Mouse (Mus musculus): ENCODE data around the gene Gm45902. TPM values are rescaled to one million over a fixed set of nuclear protein-coding genes. Genes with fewer than 3 reads are reported as not detected.

The Gm45902 gene
- 9.0 and 9.3 TPM in 2 replicates for polyA plus RNA-seq (2016; fragmentation: Nextera tagmentation; extraction: Ambion mirVana)

DNA sequence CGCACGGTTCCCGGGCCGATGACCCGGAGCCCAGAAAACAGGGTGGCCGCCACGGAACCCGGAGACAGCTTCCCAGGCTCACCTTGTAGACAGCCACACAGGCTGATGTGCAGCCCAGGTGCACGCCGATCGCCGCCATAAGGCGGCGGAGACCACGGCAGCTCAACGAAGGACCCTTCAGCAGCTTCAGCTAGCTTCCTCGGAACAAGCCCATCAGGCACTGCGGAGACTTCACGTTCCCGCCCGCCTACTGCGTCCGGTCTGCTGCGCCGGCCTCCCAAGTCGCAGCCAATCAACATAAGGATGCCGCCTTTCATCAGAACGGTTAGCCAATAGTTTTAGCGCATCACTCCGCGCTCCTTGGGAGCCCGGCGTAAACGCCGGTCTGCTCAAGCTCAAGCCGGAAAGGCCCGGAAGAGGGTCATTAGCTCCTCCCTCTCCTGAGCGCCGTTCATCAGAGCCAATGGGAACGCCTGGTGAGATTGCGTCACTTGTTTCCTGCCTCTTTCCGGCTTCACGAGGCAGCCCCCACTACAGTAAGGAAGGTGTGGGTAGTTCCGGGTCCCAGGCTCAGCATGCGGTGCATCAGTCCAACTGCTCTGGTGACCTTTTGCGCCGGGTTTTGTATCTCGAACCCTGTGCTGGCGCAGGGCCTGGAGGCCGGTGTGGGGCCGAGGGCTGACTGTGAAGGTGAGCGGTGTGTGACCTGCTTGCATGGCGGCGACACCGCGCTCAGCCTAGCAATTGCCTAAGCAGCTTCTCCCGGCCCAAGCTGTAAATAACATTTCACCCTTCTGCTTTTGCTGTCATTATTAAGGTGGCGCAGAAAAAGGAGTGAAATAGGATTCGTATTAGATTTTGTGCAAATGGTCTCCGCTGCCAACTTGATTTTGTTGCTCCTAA lies at the start of gene Gm45902, which contains the start of the genes Hspa14 and Cdnf:
Gene Gm45902 (minus strand): TSS at position 239 of the 903 bp plus-strand sequence.
Gene Hspa14 (minus strand): TSS at position 263 of the 903 bp plus-strand sequence.
Gene Cdnf (plus strand): TSS at position 479 of the 903 bp plus-strand sequence.
- Histone ChIP-seq H3K27ac (peak within 1 kb of the TSS; percentile 60), H3K27me3 (replicated peaks) (no peaks in the 10 kb centered on the region), H3K36me3 (peaks cover 17% of the 10 kb centered on the region), H3K4me1 (peaks cover 8% of the 10 kb centered on the region), H3K9ac (peak within 1 kb of the TSS; percentile 88), H3K4me2 (replicated peaks) (peak within 1 kb of the TSS; percentile 79), H3K9me3 (no peaks in the 10 kb centered on the region), H3K4me3 (peak within 1 kb of the TSS; percentile 72)
- peak; percentile 100 for ATAC-seq (ENCODE audit: low FRiP score, low read depth)
- WGBS: under 1% methylated on average over 60 of the region's 60 CpGs

DNA sequence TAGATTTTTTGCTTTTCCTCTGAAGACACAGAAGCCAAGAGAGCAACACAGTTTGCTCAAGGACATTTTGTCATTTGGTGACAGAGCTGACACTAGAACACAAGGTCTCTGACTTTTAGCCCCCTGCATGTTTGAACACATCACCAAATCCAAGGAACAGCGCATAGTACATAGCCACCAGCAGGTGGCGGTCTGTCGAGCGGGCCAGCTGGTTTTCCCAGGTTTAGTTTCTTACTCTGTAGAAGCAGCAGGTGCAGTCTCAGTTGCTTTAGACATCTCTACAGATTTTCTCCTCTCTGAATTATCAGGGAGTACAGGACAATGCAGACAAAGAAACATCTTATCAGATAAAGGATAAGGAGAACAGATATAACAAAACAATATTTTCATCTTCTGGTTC lies 34.0 kb upstream of the Gm45902 start:
- H3K27ac ChIP-seq: no peak overlapping the region
- H3K9me3 ChIP-seq: no peaks in the 10 kb centered on the region
- H3K4me1 ChIP-seq: no peaks in the 10 kb centered on the region
- no peak overlapping the region for H3K4me3 ChIP-seq
- H3K4me2 ChIP-seq (replicated peaks): no peak overlapping the region
- H3K9ac ChIP-seq: no peak overlapping the region
- H3K36me3 ChIP-seq: no peaks in the 10 kb centered on the region
- H3K27me3 ChIP-seq (replicated peaks): no peaks in the 10 kb centered on the region
- no peak for ATAC-seq (ENCODE audit: low FRiP score, low read depth)
- WGBS: 2% methylated on average over 4 of the region's 4 CpGs

DNA sequence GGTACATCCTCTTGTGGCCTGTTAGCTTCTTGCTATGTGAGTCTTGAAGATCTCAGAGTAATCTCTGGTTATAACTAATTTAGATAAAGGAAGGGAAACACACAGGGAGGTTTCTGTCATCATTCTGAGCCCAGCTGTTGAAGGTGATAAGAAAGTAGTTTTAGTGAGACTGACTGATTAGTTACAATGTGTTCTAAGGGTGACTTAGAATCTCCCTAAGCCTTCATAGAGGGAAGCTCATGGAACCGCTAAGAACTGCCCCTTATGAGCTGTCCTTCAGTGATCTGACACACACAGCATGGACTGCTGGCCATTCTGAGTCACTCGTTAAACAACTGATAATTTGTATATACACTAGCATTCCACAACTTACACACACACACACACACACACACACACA lies 33.5 kb upstream of the Gm45902 start:
- no peak overlapping the region for H3K9ac ChIP-seq
- no peaks in the 10 kb centered on the region for H3K36me3 ChIP-seq
- H3K9me3 ChIP-seq: no peaks in the 10 kb centered on the region
- no peak for ATAC-seq (ENCODE audit: low FRiP score, low read depth)
- H3K4me2 ChIP-seq (replicated peaks): no peak overlapping the region
- WGBS: 85% methylated on average over 2 of the region's 2 CpGs
- no peaks in the 10 kb centered on the region for H3K4me1 ChIP-seq
- no peak overlapping the region for H3K27ac ChIP-seq
- H3K27me3 ChIP-seq (replicated peaks): no peaks in the 10 kb centered on the region
- H3K4me3 ChIP-seq: no peak overlapping the region

DNA sequence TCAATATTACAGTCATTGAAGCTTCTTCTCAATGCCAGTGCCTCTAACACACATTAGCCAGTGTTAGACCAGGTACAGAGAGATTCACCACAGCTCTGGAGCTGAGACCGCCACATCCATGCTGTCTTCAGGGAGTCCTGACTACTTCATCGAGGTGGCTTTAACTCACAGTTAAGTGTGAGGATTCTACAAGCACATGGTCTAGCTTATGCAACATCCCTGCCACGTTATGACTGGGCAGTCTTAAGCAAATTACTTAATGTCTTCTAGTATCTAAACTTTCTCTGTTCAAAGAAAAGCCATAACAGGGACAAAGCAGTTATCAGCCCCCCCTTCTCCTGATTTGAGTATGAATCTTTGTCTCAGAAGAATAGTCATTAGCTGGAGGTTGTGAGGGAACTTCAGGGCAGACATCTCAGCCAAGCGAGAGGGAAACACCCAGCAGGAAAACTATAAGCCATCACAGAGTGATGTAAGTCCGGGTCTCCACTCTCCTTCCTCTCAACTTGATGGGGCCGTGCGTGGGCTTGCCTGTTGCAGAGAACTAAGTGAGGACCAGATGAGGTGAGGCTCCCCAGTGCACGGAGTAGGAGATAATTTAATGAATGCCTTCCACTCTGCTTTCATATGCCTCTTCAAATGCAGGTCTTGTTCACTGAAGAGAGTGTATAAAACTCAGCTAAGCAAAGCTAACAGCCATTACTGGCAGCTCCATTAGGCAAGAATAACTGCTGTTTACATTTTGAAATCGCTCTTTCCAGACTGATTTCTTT lies 28.9 kb upstream of the Gm45902 start:
- no peaks in the 10 kb centered on the region for H3K9me3 ChIP-seq
- H3K27me3 ChIP-seq (replicated peaks): no peaks in the 10 kb centered on the region
- ATAC-seq (ENCODE audit: low FRiP score, low read depth): no peak
- no peaks in the 10 kb centered on the region for H3K36me3 ChIP-seq
- WGBS: 68% methylated on average over 9 of the region's 9 CpGs
- no peak overlapping the region for H3K9ac ChIP-seq
- no peaks in the 10 kb centered on the region for H3K4me1 ChIP-seq
- no peak overlapping the region for H3K27ac ChIP-seq
- no peak overlapping the region for H3K4me3 ChIP-seq
- H3K4me2 ChIP-seq (replicated peaks): no peak overlapping the region

DNA sequence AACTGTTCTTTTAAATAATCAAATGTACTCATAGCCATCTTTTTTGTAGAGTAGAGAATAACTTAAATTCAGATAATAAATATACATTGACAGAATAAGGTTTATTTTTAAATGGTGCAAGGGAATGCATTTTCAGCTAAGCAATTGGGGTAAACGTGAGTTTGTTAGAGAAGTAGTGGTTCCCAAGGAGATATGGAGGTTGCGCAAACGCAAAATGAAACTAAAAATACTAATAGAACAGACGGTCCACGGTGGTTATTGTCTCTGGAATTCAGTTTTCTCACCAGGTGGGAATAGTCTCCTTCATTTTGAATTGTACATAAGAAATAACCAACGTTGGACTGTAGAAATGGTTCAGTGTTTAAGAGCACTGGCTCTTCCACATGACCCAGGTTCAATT lies 13.7 kb upstream of the Gm45902 start:
- Histone ChIP-seq H3K4me1 (no peaks in the 10 kb centered on the region), H3K4me3 (no peak overlapping the region), H3K9ac (no peak overlapping the region), H3K4me2 (replicated peaks) (no peak overlapping the region), H3K9me3 (no peaks in the 10 kb centered on the region), H3K27me3 (replicated peaks) (no peaks in the 10 kb centered on the region), H3K27ac (no peak overlapping the region), H3K36me3 (no peaks in the 10 kb centered on the region)
- 85% methylated on average over 6 of the region's 6 CpGs for WGBS
- no peak for ATAC-seq (ENCODE audit: low FRiP score, low read depth)

DNA sequence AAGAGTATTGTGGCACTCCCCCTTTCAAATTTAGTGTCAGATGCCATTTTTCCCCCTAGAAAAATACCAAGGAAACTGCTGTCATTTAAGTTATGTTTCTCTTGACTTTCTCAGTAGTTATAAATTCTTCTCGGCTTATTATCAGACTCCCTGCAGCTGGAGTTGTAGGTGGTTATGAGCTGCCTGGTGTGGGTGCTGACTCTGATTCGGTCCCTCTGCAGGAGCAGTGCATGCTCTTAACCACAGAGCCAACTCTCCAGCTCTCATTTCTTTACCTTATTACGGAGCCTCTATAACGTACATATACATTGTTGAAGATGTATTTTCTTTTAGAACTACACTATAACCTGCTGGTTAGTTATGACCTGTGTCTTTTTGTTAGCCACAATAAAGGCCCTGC lies 10.0 kb upstream of the Gm45902 start:
- Histone ChIP-seq H3K36me3 (no peaks in the 10 kb centered on the region), H3K27ac (no peak overlapping the region), H3K9ac (no peak overlapping the region), H3K9me3 (no peaks in the 10 kb centered on the region), H3K4me1 (no peaks in the 10 kb centered on the region), H3K4me2 (replicated peaks) (no peak overlapping the region), H3K27me3 (replicated peaks) (no peaks in the 10 kb centered on the region), H3K4me3 (no peak overlapping the region)
- ATAC-seq (ENCODE audit: low FRiP score, low read depth): no peak
- WGBS: 88% methylated on average over 4 of the region's 4 CpGs

DNA sequence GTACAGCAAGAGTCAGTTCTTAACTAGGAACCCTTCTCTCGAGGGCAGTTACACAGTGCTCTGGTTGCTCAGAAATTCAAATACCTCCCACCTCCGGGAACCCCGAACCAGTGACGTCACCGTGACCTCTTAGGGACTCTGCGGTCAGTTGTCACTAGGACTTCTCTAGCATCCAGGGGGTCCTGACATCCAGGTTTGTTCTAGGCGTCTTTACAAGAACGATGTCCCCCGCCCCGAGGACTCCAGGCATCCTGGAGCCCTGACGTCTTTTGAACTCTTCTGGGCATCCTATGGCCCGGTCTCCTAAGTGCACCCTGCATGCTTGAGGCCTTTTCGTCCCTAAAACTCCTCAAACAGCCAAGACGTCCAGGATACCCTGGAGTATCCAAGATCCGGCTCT lies 514 bp downstream of the Gm45902 start:
- Histone ChIP-seq H3K4me2 (replicated peaks) (peak overlapping the region; percentile 79), H3K36me3 (peaks cover 24% of the 10 kb centered on the region), H3K4me1 (peaks cover 8% of the 10 kb centered on the region), H3K4me3 (peak overlapping the region; percentile 72), H3K9ac (peak overlapping the region; percentile 88), H3K27me3 (replicated peaks) (no peaks in the 10 kb centered on the region), H3K27ac (peak overlapping the region; percentile 60; the same call in 1 of the 2 replicates), H3K9me3 (no peaks in the 10 kb centered on the region)
- WGBS: under 1% methylated on average over 15 of the region's 15 CpGs
- no peak; the same call in 1 of the 2 replicates for ATAC-seq (ENCODE audit: low FRiP score, low read depth)

DNA sequence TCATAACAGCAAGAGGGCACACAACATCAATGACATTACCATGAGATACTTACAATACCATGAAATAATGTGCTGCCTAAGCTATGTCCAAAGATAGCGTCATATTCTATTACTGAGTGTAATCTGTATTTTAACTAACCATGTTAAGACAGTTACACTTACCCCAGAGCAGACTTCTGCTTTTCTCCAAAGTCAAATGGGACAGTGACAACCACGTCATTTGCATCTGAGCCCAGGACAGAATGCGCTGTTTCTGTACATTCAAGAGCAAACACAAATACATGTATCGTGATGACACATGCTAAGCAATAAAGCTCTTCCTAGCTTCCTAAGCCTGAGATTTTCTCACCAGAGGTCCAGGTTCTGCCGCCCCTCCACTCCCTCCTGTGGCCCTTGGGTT lies 11.7 kb downstream of the Gm45902 start:
- Histone ChIP-seq H3K27me3 (replicated peaks) (no peaks in the 10 kb centered on the region), H3K36me3 (peaks cover 46% of the 10 kb centered on the region), H3K9ac (no peak overlapping the region), H3K9me3 (no peaks in the 10 kb centered on the region), H3K4me1 (no peaks in the 10 kb centered on the region), H3K4me2 (replicated peaks) (no peak overlapping the region), H3K27ac (no peak overlapping the region), H3K4me3 (no peak overlapping the region)
- no peak for ATAC-seq (ENCODE audit: low FRiP score, low read depth)
- WGBS: 96% methylated on average over 5 of the region's 5 CpGs

DNA sequence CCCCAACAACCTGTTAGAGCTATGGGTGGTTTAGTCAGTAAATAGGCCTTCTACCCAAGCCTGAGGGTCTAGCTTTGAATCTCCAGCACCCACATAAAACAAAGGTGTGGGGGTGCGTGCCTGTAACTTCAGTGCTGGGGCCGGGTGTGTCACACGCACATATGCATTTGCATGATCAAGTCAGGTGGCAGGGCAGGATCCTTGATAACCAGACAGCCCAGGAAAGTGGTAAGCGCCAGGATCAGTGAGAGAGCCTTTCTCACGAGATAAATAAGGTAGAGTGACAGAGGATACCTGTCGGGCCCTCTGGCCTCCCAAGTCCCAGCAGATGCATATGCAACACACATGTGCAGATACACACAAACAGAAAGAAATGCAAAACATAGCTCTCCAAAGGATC lies 13.0 kb downstream of the Gm45902 start:
- whole genome bisulfite sequencing: 96% methylated on average over 6 of the region's 6 CpGs
- no peak overlapping the region for H3K27ac ChIP-seq
- H3K9me3 ChIP-seq: no peaks in the 10 kb centered on the region
- H3K27me3 ChIP-seq (replicated peaks): no peaks in the 10 kb centered on the region
- no peak overlapping the region for H3K4me2 ChIP-seq (replicated peaks)
- no peak overlapping the region for H3K4me3 ChIP-seq
- no peak overlapping the region for H3K9ac ChIP-seq
- H3K4me1 ChIP-seq: no peaks in the 10 kb centered on the region
- peaks cover 45% of the 10 kb centered on the region for H3K36me3 ChIP-seq
- no peak for ATAC-seq (ENCODE audit: low FRiP score, low read depth)

DNA sequence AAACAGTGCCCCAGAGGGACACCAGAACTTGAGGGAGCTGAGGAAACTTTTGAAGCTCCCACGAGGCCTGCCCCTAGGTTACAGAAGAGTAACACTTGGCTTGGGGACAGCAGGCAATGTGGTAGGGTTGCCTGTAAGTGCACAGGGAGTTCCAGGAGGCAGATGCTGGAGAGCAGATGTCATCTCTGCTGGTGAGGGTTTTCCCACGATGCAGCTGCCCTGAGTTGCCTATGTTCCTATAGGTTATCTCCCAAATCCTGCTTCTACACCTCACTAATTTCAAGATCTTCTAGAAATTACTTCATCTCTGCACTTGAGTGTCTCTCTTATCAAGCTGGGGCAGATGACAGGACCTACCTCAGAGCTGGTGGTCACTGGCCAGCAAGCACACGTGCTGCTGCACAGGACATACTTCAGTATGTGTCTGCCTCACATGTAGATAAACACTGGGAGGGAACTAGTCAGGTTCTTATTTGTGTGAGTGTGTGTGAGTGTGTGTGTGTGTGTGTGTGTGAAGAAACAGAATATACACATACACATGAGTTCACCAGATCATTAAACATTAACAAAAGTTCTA lies 18.7 kb downstream of the Gm45902 start:
- Histone ChIP-seq H3K36me3 (peaks cover 72% of the 10 kb centered on the region), H3K9me3 (no peaks in the 10 kb centered on the region), H3K4me1 (no peaks in the 10 kb centered on the region), H3K9ac (no peak overlapping the region), H3K4me3 (no peak overlapping the region), H3K27me3 (replicated peaks) (no peaks in the 10 kb centered on the region), H3K4me2 (replicated peaks) (no peak overlapping the region), H3K27ac (no peak overlapping the region)
- WGBS: 92% methylated on average over 3 of the region's 3 CpGs
- ATAC-seq (ENCODE audit: low FRiP score, low read depth): no peak

DNA sequence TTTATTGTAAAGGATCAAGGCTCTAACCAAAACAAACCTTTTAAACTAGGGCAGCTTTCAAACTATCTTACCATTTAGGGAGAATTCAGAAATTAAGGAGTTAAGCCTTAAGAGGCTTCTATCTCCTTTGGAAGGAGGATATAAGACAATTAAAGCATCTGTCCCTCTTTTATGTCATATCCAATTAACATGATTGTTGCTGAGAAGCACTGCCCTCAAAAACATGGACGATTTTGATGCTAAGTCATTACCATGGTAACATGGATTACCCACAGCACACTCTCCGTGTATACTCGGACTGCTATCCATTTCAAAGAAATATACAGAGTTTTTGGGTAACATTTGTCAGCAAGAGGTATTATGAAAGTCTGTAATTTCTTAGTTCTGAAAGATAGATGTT lies 22.8 kb downstream of the Gm45902 start:
- ATAC-seq (ENCODE audit: low FRiP score, low read depth): no peak
- no peaks in the 10 kb centered on the region for H3K27me3 ChIP-seq (replicated peaks)
- no peak overlapping the region for H3K4me2 ChIP-seq (replicated peaks)
- H3K4me3 ChIP-seq: no peak overlapping the region
- WGBS: 90% methylated on average over 3 of the region's 3 CpGs
- H3K27ac ChIP-seq: no peak overlapping the region
- H3K4me1 ChIP-seq: no peaks in the 10 kb centered on the region
- H3K9ac ChIP-seq: no peak overlapping the region
- no peaks in the 10 kb centered on the region for H3K9me3 ChIP-seq
- H3K36me3 ChIP-seq: peaks cover 49% of the 10 kb centered on the region

DNA sequence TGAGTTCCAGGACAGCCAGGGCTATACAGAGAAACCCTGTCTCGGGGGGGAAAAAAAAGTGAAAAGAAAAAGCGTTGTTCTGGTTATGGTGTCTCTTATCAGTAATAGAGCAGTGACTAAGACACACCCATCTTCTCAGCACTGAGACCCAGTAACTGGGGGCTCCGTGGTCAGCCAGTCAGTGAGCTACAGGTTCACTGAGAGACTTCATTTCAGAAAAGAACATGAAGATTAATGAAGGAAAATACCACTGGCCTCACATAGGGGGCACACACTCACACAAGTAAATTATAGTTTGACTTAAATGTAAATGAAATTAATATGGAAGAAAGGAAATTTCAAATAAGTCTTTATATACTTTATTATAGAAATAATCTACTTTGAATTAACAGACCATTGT lies 32.4 kb downstream of the Gm45902 start:
- Histone ChIP-seq H3K4me2 (replicated peaks) (no peak overlapping the region), H3K27me3 (replicated peaks) (no peaks in the 10 kb centered on the region), H3K36me3 (no peaks in the 10 kb centered on the region), H3K4me1 (0 out of 2 replicates have a peak, but pooled peaks cover 3% of the 10 kb centered on the region), H3K4me3 (no peak overlapping the region), H3K9ac (no peak overlapping the region), H3K27ac (no peak overlapping the region), H3K9me3 (no peaks in the 10 kb centered on the region)
- WGBS: 80% methylated on average over 3 of the region's 3 CpGs
- no peak for ATAC-seq (ENCODE audit: low FRiP score, low read depth)

Measured in neural tube, embryonic 12.5 days (tissue).